Mouse (Mus musculus) liver, embryonic 12.5 days (tissue): ENCODE results near the gene Lmod2. TPM values are rescaled to one million over a fixed set of nuclear protein-coding genes. Genes with fewer than 3 reads are reported as not detected.

Experiments
- ATAC-seq: fragments of 200-750 bp; cut with Nextera tagmentation; 2 replicates; pipeline ENCODE4 v1.8.0; 2017; ENCODE audit warnings: moderate number of reproducible peaks, mild to moderate bottlenecking, moderate library complexity
- H3K27ac ChIP-seq: fragments of 300-500 bp; sonication (generic); 2 replicates; pipeline ENCODE4 v1.5.1; 2016; ENCODE audit warnings: mild to moderate bottlenecking
- H3K27me3 ChIP-seq: fragments of 300-500 bp; sonication (generic); replicated peaks from 2 replicates; pipeline ENCODE4 v1.6.1; 2016; ENCODE audit warnings: mild to moderate bottlenecking, moderate library complexity
- H3K36me3 ChIP-seq: fragments of 300-500 bp; sonication (generic); 2 replicates; pipeline ENCODE4 v1.6.1; 2016; ENCODE audit warnings: mild to moderate bottlenecking, moderate library complexity
- H3K4me1 ChIP-seq: fragments of 300-500 bp; sonication (generic); 2 replicates; pipeline ENCODE4 v1.6.1; 2016
- H3K4me2 ChIP-seq: fragments of 300-500 bp; sonication (generic); 2 replicates; pipeline ENCODE4 v1.6.1; 2016; ENCODE audit warnings: mild to moderate bottlenecking, moderate library complexity
- H3K4me3 ChIP-seq: fragments of 300-500 bp; sonication (generic); 2 replicates; pipeline ENCODE4 v1.5.1; 2016; ENCODE audit warnings: mild to moderate bottlenecking, moderate library complexity
- H3K9ac ChIP-seq: fragments of 300-500 bp; sonication (generic); 2 replicates; pipeline ENCODE4 v1.6.1; 2016; ENCODE audit warnings: mild to moderate bottlenecking, moderate library complexity
- H3K9me3 ChIP-seq: fragments of 300-500 bp; sonication (generic); replicated peaks from 2 replicates; pipeline ENCODE4 v1.6.1; 2016; ENCODE audit warnings: mild to moderate bottlenecking, moderate library complexity
- WGBS: fragments of 180-500 bp; shearing (Covaris S2); methylation state at CpG from one replicate; pipeline ENCODE4 v1.1.7; 2016; ENCODE audit not compliant: insufficient replicate concordance; 5-methylcytosine and 5-hydroxymethylcytosine counted together
- polyA plus RNA-seq: library from polyadenylated mRNA; unstranded; fragments of >200 nt; fragmentation: Nextera tagmentation; extraction: Ambion mirVana; gene quantifications from 2 replicates; pipeline ENCODE4 v1.2.1, GENCODE M21; 2016

Lmod2 gene
- polyA plus RNA-seq, 1 experiment from 2014 or later, result not detected

- Histone ChIP-seq H3K36me3 (0 out of 2 replicates have a peak, but pooled peaks cover 4% of the 10 kb centered on the region), H3K4me3 (no peak overlapping the region), H3K9ac (no peak overlapping the region), H3K4me1 (peaks cover 44% of the 10 kb centered on the region), H3K4me2 (no peak overlapping the region), H3K9me3 (no peaks in the 10 kb centered on the region), H3K27me3 (no peaks in the 10 kb centered on the region), H3K27ac (no peak overlapping the region)
- ATAC-seq, result no peak
- 64% methylated on average over 4 of the region's 4 CpGs for WGBS
Measured at GRCm38 (mm10) chr6:24647103-24647691, 49.6 kb downstream of the Lmod2 start.

GRCm38 (mm10) chr6:24648403-24648802 is 50.8 kb downstream of the Lmod2 start:
- no peaks in the 10 kb centered on the region for H3K9me3 ChIP-seq
- no peak overlapping the region for H3K4me3 ChIP-seq
- H3K9ac ChIP-seq, result no peak overlapping the region
- peak; percentile 59; the same call in 1 of the 2 replicates for ATAC-seq
- 61% methylated on average over 4 of the region's 4 CpGs for WGBS
- H3K4me1 ChIP-seq, result peaks cover 39% of the 10 kb centered on the region
- no peak overlapping the region for H3K27ac ChIP-seq
- no peaks in the 10 kb centered on the region for H3K27me3 ChIP-seq
- no peak overlapping the region for H3K4me2 ChIP-seq
- H3K36me3 ChIP-seq, result 0 out of 2 replicates have a peak, but pooled peaks cover 4% of the 10 kb centered on the region

- Histone ChIP-seq H3K4me1 (peaks cover 36% of the 10 kb centered on the region), H3K9me3 (no peaks in the 10 kb centered on the region), H3K36me3 (0 out of 2 replicates have a peak, but pooled peaks cover under 1% of the 10 kb centered on the region), H3K27ac (no peak overlapping the region), H3K4me3 (no peak overlapping the region), H3K9ac (no peak overlapping the region), H3K4me2 (no peak overlapping the region), H3K27me3 (no peaks in the 10 kb centered on the region)
- ATAC-seq, result no peak
- WGBS, result 82% methylated on average over 3 of the region's 3 CpGs
Measured at GRCm38 (mm10) chr6:24650719-24651118, 53.2 kb downstream of the Lmod2 start.

- H3K4me2 ChIP-seq, result no peak overlapping the region
- 0 out of 2 replicates have a peak, but pooled peaks cover 4% of the 10 kb centered on the region for H3K36me3 ChIP-seq
- H3K9ac ChIP-seq, result no peak overlapping the region
- no peaks in the 10 kb centered on the region for H3K27me3 ChIP-seq
- no peaks in the 10 kb centered on the region for H3K9me3 ChIP-seq
- WGBS, result 77% methylated on average over 7 of the region's 7 CpGs
- H3K4me1 ChIP-seq, result peaks cover 42% of the 10 kb centered on the region
- no peak overlapping the region for H3K4me3 ChIP-seq
- H3K27ac ChIP-seq, result no peak overlapping the region
- ATAC-seq, result no peak
Measured at GRCm38 (mm10) chr6:24651538-24651937, 54.0 kb downstream of the Lmod2 start.

Other genes with a start within 250 kb of the Lmod2 start
- gene Iqub, start 82.7 kb upstream of the Lmod2 start, polyA plus RNA-seq, result 0.07 TPM in 1 of 2 replicates, not detected in the other
- gene Ndufa5, start 69.7 kb upstream of the Lmod2 start, polyA plus RNA-seq, result 274 and 277 TPM in 2 replicates
- gene Asb15, start 69.6 kb upstream of the Lmod2 start, polyA plus RNA-seq, result 0.04 TPM in 1 of 2 replicates, not detected in the other
- 27.9 and 30.9 TPM in 2 replicates for gene Wasl, start 67.2 kb downstream of the Lmod2 start, polyA plus RNA-seq
- gene Hyal6, start 135.5 kb downstream of the Lmod2 start, polyA plus RNA-seq, result not detected in 2 replicates
- gene Hyal4, start 150.6 kb downstream of the Lmod2 start, polyA plus RNA-seq, result not detected in 2 replicates
- not detected in 2 replicates for gene Spam1, start 193.4 kb downstream of the Lmod2 start, polyA plus RNA-seq